Mouse (Mus musculus): ENCODE results near the gene 2010111I01Rik.

- TF ChIP-seq HCFC1 (IDR thresholded peaks at IDR 0.05; ENCODE audit: borderline replicate concordance, insufficient read depth, low read length) = no peak
- no peak for TF ChIP-seq ZNF384 (IDR thresholded peaks at IDR 0.05; ENCODE audit: low read depth, low read length)
- TF ChIP-seq ZC3H11A (IDR thresholded peaks at IDR 0.05; ENCODE audit: borderline replicate concordance, low read depth, low read length) = no peak
- no peak for TF ChIP-seq CHD2 (IDR thresholded peaks at IDR 0.05; ENCODE audit: low read depth, low read length)
- TF ChIP-seq MAFK (IDR thresholded peaks at IDR 0.05; ENCODE audit: insufficient read depth, low read depth, low read length) = no peak
These were observed 48.0 kb upstream of the 2010111I01Rik start for GRCm38 (mm10) chr13:62916675-62917074.
